Mouse (Mus musculus) liver, embryonic 15.5 days (tissue): ENCODE results near the gene Hebp2. TPM values are rescaled to one million over a fixed set of nuclear protein-coding genes. Genes with fewer than 3 reads are reported as not detected.

Experiments
- polyA plus RNA-seq: library from polyadenylated mRNA; unstranded; fragments of >200 nt; fragmentation: Nextera tagmentation; extraction: Ambion mirVana; gene quantifications from 2 replicates; pipeline ENCODE4 v1.2.1, GENCODE M21; 2015

Gene Hebp2
- polyA plus RNA-seq, 1 experiment from 2014 or later, result 1.6 TPM

Other genes starting within 250 kb of the Hebp2 start
- 0.45 and 0.71 TPM in 2 replicates for gene Nhsl1, start 227.1 kb downstream of the Hebp2 start, polyA plus RNA-seq
- 0.02 and 0.03 TPM in 2 replicates for gene Arfgef3, start 197.9 kb upstream of the Hebp2 start, polyA plus RNA-seq
- gene Gm4922, start 240.7 kb upstream of the Hebp2 start, polyA plus RNA-seq, result not detected in 2 replicates